Mouse (Mus musculus) frontal cortex, adult (tissue): ENCODE measurements around the gene Pebp1.

Experiments used
- ATAC-seq: cut with Nextera tagmentation; 2 replicates; pipeline ENCODE4 v1.9.2; 2017; ENCODE audit warnings: mild to moderate bottlenecking, moderate library complexity, mixed read lengths; ENCODE audit not compliant: low TSS enrichment

Pebp1 gene

GRCm38 (mm10) chr5:117241935-117242531 lies 45.4 kb downstream of the Pebp1 start:
- ATAC-seq: no peak

GRCm38 (mm10) chr5:117240761-117241322 lies 46.6 kb downstream of the Pebp1 start:
- ATAC-seq: peak; percentile 62

DNA sequence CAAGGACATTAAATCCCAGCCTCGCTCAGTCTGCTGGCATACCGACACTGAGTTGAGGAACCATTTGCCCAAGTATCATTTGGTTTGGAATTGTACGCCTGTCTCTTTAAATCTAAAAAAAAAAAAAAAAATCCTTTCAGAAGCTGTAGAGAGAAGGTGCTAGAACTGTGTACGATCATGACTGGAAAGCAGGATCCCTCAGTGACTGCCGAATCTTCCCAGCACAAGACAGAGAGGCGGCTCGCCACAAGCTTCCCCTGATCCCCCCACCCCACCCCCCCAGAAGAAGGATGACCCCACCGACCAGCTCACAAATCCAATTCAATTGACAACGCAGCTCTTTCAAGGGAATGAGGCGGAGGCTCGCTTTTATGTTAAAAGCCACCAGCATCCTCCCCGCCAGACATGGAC lies 47.1 kb downstream of the Pebp1 start:
- ATAC-seq: peak; percentile 31

- ATAC-seq: no peak
Observed at GRCm38 (mm10) chr5:117239106-117239505, 48.3 kb downstream of the Pebp1 start.

- no peak for ATAC-seq
Observed at GRCm38 (mm10) chr5:117236540-117236939, 50.9 kb downstream of the Pebp1 start.
